Mouse (Mus musculus) midbrain, embryonic 16.5 days (tissue): ENCODE results near the gene AL607142.1. TPM values are rescaled to one million over a fixed set of nuclear protein-coding genes. Genes with fewer than 3 reads are reported as not detected.

Source experiments
- ATAC-seq: fragments of 200-750 bp; cut with Nextera tagmentation; 2 replicates; pipeline ENCODE4 v1.8.0; 2017; ENCODE audit warnings: moderate TSS enrichment
- H3K27ac ChIP-seq: fragments of 300-500 bp; sonication (generic); 2 replicates; pipeline ENCODE4 v1.5.1; 2014; ENCODE audit warnings: mild to moderate bottlenecking, low read length, mixed read lengths
- H3K27me3 ChIP-seq: fragments of 300-500 bp; sonication (generic); 2 replicates; pipeline ENCODE4 v1.6.1; 2014; ENCODE audit warnings: low read depth, low read length, mixed read lengths; ENCODE audit not compliant: control insufficient read depth, insufficient read depth
- H3K36me3 ChIP-seq: fragments of 300-500 bp; sonication (generic); 2 replicates; pipeline ENCODE4 v1.6.1; 2014; ENCODE audit warnings: mild to moderate bottlenecking, low read length, moderate library complexity, mixed read lengths; ENCODE audit not compliant: control insufficient read depth, insufficient read depth
- H3K4me1 ChIP-seq: fragments of 300-500 bp; sonication (generic); 2 replicates; pipeline ENCODE4 v1.6.1; 2014; ENCODE audit warnings: mild to moderate bottlenecking, low read length, mixed read lengths; ENCODE audit not compliant: control insufficient read depth, insufficient read depth
- H3K4me2 ChIP-seq: fragments of 300-500 bp; sonication (generic); 2 replicates; pipeline ENCODE4 v1.6.1; 2014; ENCODE audit warnings: mild to moderate bottlenecking, low read length, mixed read lengths
- H3K4me3 ChIP-seq: fragments of 300-500 bp; sonication (generic); 2 replicates; pipeline ENCODE4 v1.5.1; 2014; ENCODE audit warnings: low read depth, mild to moderate bottlenecking, low read length, moderate library complexity, mixed read lengths
- H3K9ac ChIP-seq: fragments of 300-500 bp; sonication (generic); 2 replicates; pipeline ENCODE4 v1.6.1; 2014; ENCODE audit warnings: low read depth, low read length, mixed read lengths
- H3K9me3 ChIP-seq: fragments of 300-500 bp; sonication (generic); replicated peaks from 2 replicates; pipeline ENCODE4 v1.6.1; 2014; ENCODE audit warnings: mild to moderate bottlenecking, low read length, mixed read lengths; ENCODE audit not compliant: control insufficient read depth, poor library complexity, severe bottlenecking
- WGBS: fragments of 180-500 bp; shearing (Covaris S2); extraction: QIAGEN DNeasy Blood & Tissue Kit; methylation state at CpG from one replicate; pipeline ENCODE4 v1.1.7; 2014; 5-methylcytosine and 5-hydroxymethylcytosine counted together
- polyA plus RNA-seq: library from polyadenylated mRNA; unstranded; fragments of >200 nt; fragmentation: Nextera tagmentation; extraction: Ambion mirVana; gene quantifications from 2 replicates; pipeline ENCODE4 v1.2.1, GENCODE M21; 2015

Gene AL607142.1
- polyA plus RNA-seq, 1 experiment from 2014 or later, result not detected

DNA sequence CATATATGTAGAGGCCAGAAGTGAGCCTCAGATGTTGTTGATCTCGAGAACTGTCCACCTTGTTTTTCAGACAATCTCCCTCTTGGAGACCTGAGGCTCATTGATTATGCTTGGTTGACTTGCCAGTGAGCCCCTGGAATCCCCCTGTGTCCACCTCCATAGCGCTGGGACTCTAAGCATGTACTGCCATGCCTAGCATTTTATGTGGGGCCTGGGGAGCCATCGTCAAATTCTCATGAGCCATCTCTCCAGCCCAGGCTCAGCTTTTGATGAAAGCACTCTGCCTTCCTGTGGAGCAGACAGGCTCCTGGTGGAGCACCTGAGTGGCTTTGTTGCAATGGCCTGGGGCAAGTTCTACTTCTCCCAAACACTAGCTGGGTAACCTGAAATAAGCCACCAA lies 14.9 kb upstream of the AL607142.1 start:
- no peaks in the 10 kb centered on the region for H3K36me3 ChIP-seq
- H3K4me3 ChIP-seq, result no peak overlapping the region
- H3K4me1 ChIP-seq, result no peaks in the 10 kb centered on the region; the same call in 1 of the 2 replicates
- no peak for ATAC-seq
- no peaks in the 10 kb centered on the region for H3K27me3 ChIP-seq
- H3K4me2 ChIP-seq, result no peak overlapping the region
- no peak overlapping the region for H3K9ac ChIP-seq
- WGBS, result 85% methylated on average over 3 of the region's 3 CpGs
- no peaks in the 10 kb centered on the region for H3K9me3 ChIP-seq
- H3K27ac ChIP-seq, result no peak overlapping the region

DNA sequence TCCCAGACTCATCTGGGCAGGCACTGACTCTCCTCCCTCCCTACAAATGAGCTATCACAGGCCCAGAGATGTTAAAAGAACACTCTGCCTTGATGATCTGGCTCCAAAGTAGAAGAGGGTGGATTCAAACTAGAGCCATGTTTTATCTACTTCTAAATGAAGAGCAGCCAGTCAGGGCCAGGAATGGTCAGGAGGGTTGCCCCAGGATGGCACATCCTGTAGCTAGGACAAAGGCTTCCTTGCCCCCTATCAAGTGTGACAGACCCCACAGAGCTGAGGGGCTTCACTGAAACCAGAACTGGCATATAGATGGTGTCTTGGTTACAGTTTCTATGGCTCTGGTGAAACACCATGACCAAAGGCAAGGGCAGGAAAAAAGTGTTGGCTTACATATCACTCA lies 12.3 kb upstream of the AL607142.1 start:
- no peak overlapping the region for H3K27ac ChIP-seq
- ATAC-seq, result no peak
- H3K4me3 ChIP-seq, result no peak overlapping the region
- no peaks in the 10 kb centered on the region for H3K27me3 ChIP-seq
- no peaks in the 10 kb centered on the region for H3K4me1 ChIP-seq
- H3K4me2 ChIP-seq, result no peak overlapping the region
- no peaks in the 10 kb centered on the region for H3K9me3 ChIP-seq
- no peaks in the 10 kb centered on the region for H3K36me3 ChIP-seq
- H3K9ac ChIP-seq, result no peak overlapping the region

DNA sequence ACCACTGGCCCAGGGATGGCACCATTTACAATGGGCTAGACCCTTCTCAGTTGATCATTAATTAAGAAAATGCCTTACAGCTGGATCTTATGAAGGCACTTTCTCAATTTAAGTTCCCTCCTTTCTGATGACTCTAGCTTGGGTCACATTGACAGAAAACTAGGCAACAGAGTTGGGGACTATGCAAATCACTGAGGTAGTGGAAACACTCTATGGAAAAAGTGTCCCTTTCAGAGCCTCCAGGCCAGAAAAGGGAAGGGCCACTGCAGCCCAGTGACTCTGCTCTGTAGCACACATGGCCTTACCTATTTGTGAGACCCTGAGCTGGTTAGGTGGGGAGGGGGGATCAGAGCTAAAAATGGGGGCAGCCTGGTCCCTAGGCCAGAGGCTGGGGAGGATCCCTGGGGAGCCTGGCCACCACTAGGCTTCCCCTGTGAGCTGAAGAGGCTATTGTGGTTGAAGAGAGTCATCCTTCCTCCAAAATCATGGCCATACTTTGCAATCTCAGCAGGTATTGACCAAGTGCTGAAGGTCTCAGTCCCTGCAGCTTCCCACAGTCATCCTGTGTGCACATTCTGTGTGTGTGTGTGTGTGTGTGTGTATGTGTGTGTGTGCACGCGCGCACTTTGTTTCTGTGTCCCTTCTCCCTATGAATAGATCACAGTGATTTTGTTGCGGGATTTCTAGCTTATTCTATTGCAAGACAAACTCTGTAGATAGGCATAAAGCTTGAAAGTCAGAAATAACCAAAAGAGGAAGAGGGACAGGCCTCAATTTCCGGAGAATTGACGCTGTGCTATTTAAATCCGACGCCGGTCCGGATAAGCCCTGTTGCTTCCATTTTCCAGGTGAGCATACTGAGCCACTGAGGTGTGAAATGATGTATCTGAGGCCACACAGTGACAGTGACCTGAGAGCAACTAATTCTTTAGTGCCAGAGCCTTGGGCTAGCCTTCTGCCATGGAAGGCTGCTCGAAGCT lies 11.5 kb upstream of the AL607142.1 start:
- Histone ChIP-seq H3K27me3 (no peaks in the 10 kb centered on the region), H3K4me3 (no peak overlapping the region), H3K9me3 (no peaks in the 10 kb centered on the region), H3K4me1 (no peaks in the 10 kb centered on the region), H3K27ac (no peak overlapping the region), H3K4me2 (no peak overlapping the region), H3K36me3 (no peaks in the 10 kb centered on the region), H3K9ac (no peak overlapping the region)
- no peak for ATAC-seq
- 92% methylated on average over 11 of the region's 11 CpGs for WGBS

DNA sequence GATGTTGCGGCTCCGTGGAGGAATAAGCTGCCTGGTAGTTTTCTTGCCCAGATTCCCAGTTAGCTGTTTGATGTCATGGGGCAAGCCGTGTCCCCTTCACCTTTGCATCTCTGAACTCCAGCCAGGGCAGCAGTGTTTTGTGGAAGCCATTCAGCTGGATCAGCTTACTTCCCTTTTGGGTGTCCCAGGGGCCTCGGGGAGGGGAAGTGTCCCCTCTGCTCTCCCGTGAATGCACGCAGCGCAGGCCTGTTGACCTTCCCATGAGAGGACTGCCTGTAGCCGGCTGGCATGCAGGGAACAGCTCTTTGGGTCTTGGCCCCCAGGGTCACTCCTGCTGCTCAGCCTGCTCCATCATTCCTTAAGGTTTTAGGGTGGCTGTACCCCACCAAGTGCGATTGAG lies 10.7 kb upstream of the AL607142.1 start:
- 68% methylated on average over 9 of the region's 9 CpGs for WGBS
- no peak for ATAC-seq
- no peak overlapping the region for H3K4me3 ChIP-seq
- H3K4me2 ChIP-seq, result no peak overlapping the region
- no peaks in the 10 kb centered on the region for H3K27me3 ChIP-seq
- H3K9ac ChIP-seq, result no peak overlapping the region
- no peaks in the 10 kb centered on the region for H3K4me1 ChIP-seq
- H3K36me3 ChIP-seq, result no peaks in the 10 kb centered on the region
- no peaks in the 10 kb centered on the region for H3K9me3 ChIP-seq
- H3K27ac ChIP-seq, result no peak overlapping the region

DNA sequence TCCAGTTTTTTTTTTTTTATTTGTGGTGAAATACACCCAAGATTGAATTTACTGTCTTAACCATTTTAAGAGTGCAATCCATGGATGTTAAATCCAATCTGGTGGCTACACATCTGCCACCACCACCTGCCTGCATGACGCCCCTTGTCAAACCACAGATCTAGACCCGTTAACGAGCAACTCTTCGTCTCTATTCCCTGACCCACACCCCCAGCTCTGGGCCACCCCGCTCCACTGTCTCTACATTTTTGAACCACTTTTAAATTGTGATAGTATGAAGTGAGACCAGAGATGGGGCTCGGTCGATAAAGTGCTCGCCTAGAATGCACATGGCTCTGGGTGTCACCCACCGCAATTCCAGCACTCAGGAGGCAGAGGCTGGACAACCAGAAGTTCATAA lies 8.3 kb upstream of the AL607142.1 start:
- no peaks in the 10 kb centered on the region for H3K4me1 ChIP-seq
- no peak overlapping the region for H3K4me3 ChIP-seq
- no peaks in the 10 kb centered on the region for H3K27me3 ChIP-seq
- H3K9ac ChIP-seq, result no peak overlapping the region
- no peaks in the 10 kb centered on the region for H3K36me3 ChIP-seq
- no peak for ATAC-seq
- H3K27ac ChIP-seq, result no peak overlapping the region
- no peaks in the 10 kb centered on the region for H3K9me3 ChIP-seq
- no peak overlapping the region for H3K4me2 ChIP-seq
- 91% methylated on average over 9 of the region's 9 CpGs for WGBS

DNA sequence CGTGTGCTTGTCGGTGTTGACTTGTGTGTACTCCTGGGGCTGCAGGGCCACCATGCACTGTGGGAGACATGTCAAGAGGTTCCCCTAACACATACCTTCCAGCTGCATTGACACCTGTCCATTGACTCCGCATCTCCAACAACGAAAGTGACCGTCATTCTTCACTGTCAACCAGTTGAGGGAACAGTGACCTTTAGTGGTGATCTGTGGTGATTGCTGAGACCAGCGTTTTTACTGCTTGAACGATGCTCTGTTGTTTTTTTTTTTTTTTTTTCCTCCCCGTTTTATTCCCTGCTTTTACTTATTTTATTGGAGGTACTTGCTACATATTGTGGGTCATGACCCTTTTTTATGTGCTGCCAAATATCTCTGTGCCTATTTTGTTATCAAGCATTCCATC lies 7.3 kb upstream of the AL607142.1 start:
- H3K9me3 ChIP-seq, result no peaks in the 10 kb centered on the region
- H3K4me1 ChIP-seq, result no peaks in the 10 kb centered on the region
- no peak overlapping the region for H3K4me3 ChIP-seq
- H3K27ac ChIP-seq, result no peak overlapping the region
- no peak overlapping the region for H3K9ac ChIP-seq
- WGBS, result 85% methylated on average over 8 of the region's 8 CpGs
- H3K36me3 ChIP-seq, result no peaks in the 10 kb centered on the region
- no peak for ATAC-seq
- H3K4me2 ChIP-seq, result no peak overlapping the region
- no peaks in the 10 kb centered on the region for H3K27me3 ChIP-seq

DNA sequence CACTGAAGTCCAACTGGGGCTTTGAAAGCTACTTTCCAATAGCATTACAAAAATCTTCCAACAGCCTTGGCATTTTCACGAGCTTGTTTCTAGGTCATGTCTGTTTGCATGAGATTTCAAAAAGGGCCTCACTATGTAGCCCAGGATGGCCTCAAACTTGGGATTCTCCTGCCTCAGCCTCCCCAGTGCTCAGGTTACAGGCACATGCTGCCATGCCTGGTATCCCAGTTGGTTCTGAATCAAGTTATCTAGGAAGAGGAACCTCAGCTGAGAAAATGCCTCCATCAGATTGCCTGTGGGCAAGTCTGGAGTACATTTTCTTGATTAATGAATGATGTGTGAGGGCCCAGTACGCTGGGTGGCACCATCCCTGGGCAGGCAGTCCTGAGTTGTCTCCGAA lies 6.6 kb upstream of the AL607142.1 start:
- no peaks in the 10 kb centered on the region for H3K27me3 ChIP-seq
- H3K27ac ChIP-seq, result no peak overlapping the region
- H3K9ac ChIP-seq, result no peak overlapping the region
- 91% methylated on average over 3 of the region's 3 CpGs for WGBS
- no peaks in the 10 kb centered on the region for H3K4me1 ChIP-seq
- H3K4me3 ChIP-seq, result no peak overlapping the region
- ATAC-seq, result no peak
- H3K4me2 ChIP-seq, result no peak overlapping the region
- H3K9me3 ChIP-seq, result no peaks in the 10 kb centered on the region
- no peaks in the 10 kb centered on the region for H3K36me3 ChIP-seq

DNA sequence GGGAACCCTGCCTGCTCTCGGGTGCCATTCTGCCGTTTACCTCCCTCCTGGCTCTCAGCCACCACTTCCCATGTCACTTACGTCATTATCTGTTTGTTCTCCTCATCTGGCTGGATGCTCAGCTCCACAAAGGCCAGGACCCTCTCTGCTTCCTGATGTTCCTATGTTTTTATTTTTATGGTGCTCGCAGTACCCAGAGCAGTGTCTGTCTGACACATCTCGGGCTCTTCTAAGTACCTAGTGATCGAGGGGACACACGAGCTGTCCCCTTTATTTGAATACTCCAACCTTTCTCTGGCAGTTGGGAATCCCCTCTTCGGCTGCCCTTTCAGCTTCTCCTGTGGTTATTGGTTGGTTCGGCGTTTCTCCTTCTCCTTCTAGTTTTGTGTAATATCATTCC lies 6.0 kb upstream of the AL607142.1 start:
- H3K27me3 ChIP-seq, result no peaks in the 10 kb centered on the region
- no peak overlapping the region for H3K4me3 ChIP-seq
- H3K27ac ChIP-seq, result no peak overlapping the region
- H3K4me1 ChIP-seq, result no peaks in the 10 kb centered on the region
- WGBS, result 82% methylated on average over 10 of the region's 10 CpGs
- H3K4me2 ChIP-seq, result no peak overlapping the region
- H3K9ac ChIP-seq, result no peak overlapping the region
- ATAC-seq, result no peak
- H3K36me3 ChIP-seq, result no peaks in the 10 kb centered on the region
- no peaks in the 10 kb centered on the region for H3K9me3 ChIP-seq

DNA sequence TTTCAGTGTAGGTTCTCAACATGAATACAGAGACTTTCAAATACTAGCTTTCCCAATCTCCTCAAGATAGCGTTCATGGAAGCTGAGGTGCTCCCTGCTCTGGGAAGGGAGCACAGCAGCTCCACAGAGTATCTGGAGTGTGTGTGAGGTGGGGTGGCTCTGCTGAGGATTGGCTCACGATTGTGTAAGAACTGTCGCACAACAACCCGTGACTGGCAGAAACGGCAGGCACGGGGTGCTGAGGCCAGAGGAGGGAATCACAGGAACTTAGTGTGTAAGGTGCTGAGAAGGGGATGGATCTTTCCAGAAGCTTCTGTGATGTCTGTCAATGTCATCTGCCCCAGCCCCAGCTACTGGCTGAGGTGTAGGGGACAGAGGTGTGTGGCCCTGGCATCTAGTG lies 3.1 kb upstream of the AL607142.1 start:
- no peaks in the 10 kb centered on the region for H3K27me3 ChIP-seq
- H3K4me2 ChIP-seq, result no peak overlapping the region
- no peak overlapping the region for H3K4me3 ChIP-seq
- H3K36me3 ChIP-seq, result no peaks in the 10 kb centered on the region
- no peaks in the 10 kb centered on the region for H3K9me3 ChIP-seq
- no peak overlapping the region for H3K27ac ChIP-seq
- H3K9ac ChIP-seq, result no peak overlapping the region
- 92% methylated on average over 6 of the region's 6 CpGs for WGBS
- no peaks in the 10 kb centered on the region for H3K4me1 ChIP-seq
- ATAC-seq, result no peak
